Mouse (Mus musculus): Measurements from ENCODE around the gene Abcc9. TPM values are rescaled to one million over a fixed set of nuclear protein-coding genes. Genes with fewer than 3 reads are reported as not detected.

Gene Abcc9
- polyA plus RNA-seq, 1 experiment from 2014 or later = 10.0 TPM

DNA sequence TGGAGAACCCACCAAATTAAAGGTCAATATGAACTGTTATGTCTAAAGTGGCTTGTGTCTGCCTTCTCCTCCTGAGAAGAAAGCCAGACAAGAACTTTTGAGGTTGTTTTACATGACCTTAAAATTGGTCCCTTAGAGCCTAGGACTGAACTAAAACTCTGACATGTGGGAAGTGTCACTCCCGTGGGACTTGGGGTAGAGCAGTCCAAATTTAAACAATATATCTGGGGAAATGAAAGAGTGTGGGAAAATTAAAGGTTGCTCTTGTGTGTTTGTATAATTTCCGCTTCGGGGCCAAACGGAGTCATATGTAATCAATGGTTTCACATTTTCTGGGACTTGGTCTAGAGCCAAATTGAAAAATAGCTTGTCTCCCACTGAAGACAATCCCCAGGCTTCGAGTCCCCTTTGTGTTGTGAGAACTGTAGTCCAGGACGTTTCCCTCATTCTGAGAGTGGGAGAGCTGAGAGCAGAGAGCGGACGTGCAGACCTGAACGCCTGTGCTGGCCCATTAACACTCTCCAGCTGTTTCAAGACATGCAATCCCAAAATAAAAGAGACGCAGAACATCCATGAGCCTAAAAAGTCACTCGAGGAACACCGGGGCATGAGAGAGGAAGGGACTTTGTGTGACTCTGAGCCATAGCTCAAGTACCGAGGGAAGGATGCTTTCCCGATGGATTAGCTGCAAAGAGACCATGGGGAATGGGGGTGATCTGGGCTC, 30.6 kb upstream of the Abcc9 start:
- H3K27ac ChIP-seq = peak overlapping the region; percentile 68
- H3K4me3 ChIP-seq (replicated peaks) = no peak overlapping the region
- no peaks in the 10 kb centered on the region for H3K4me1 ChIP-seq (replicated peaks)
- no peaks in the 10 kb centered on the region for H3K9me3 ChIP-seq
- H3K4me2 ChIP-seq (replicated peaks) = no peak overlapping the region
- H3K27me3 ChIP-seq (replicated peaks) = no peaks in the 10 kb centered on the region
- H3K9ac ChIP-seq = no peak overlapping the region
- WGBS = 50% methylated on average over 14 of the region's 14 CpGs
- peak; percentile 87 for ATAC-seq
- H3K36me3 ChIP-seq = no peaks in the 10 kb centered on the region

DNA sequence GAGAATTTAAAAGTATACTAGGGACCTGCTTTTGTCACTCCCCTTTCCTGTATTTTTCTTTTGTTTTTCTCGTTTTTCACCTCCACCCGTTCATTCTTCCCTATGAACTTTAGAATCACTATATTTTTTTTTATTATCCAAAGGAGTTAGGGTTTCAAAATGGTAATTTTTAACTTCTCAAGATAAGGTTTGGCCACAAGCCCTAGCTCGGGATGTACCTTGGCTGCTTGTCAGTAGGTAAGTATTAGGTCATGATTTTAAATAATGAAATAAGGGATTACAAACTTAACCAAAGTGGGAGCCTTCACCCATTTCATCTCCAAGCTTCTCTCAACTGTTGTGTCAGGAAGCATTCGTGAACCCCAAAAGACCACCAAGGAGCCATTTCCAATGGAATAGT, 23.9 kb upstream of the Abcc9 start:
- H3K4me3 ChIP-seq (replicated peaks) = no peak overlapping the region
- ATAC-seq = no peak
- no peak overlapping the region for H3K27ac ChIP-seq
- H3K4me1 ChIP-seq (replicated peaks) = no peaks in the 10 kb centered on the region
- no peaks in the 10 kb centered on the region for H3K27me3 ChIP-seq (replicated peaks)
- H3K9ac ChIP-seq = no peak overlapping the region
- no peaks in the 10 kb centered on the region for H3K9me3 ChIP-seq
- H3K4me2 ChIP-seq (replicated peaks) = no peak overlapping the region
- 74% methylated on average over 4 of the region's 4 CpGs for WGBS
- H3K36me3 ChIP-seq = no peaks in the 10 kb centered on the region

DNA sequence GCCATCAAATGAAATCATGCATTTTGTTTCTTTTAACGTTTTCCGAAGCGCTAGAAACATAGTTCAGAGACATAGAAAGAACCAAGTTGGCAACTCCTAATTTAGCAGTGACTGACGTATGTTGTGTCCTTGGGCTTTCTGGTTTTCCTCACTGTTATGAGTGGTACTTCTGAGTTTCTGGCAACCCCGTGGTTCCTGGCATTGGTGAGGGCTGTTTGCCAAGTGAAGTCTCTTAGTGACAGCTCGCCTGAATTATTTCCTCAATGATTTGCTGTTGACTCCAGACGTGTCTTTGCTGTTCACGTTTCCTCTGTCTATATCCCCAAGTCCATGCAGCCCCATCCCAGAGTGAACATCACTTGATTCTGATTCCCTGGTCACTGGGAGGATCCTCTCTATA, 19.6 kb upstream of the Abcc9 start:
- Histone ChIP-seq H3K4me3 (replicated peaks) (no peak overlapping the region), H3K9me3 (no peaks in the 10 kb centered on the region), H3K36me3 (no peaks in the 10 kb centered on the region), H3K9ac (no peak overlapping the region), H3K27ac (no peak overlapping the region), H3K4me2 (replicated peaks) (no peak overlapping the region), H3K4me1 (replicated peaks) (no peaks in the 10 kb centered on the region), H3K27me3 (replicated peaks) (no peaks in the 10 kb centered on the region)
- no peak for ATAC-seq
- WGBS = 68% methylated on average over 8 of the region's 8 CpGs

DNA sequence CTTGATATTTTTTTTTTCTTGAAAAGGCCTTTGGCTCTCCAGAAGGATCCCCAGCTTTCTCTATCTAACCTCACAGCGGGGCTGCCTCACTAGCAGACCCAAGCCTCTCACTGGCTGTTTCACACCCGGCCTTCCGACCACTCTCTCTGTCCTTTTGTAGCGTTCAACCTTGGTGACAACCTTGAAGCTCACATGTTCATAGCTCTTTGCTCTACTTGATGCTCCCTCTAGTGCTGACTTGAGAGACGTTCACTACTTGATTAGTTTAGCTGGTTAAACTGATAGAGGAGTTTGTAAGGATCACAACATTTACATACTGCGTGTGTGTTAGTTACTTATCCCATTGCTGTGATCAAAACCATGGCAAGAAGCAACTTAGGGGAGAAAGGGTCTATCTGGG, 18.5 kb upstream of the Abcc9 start:
- Histone ChIP-seq H3K27me3 (replicated peaks) (no peaks in the 10 kb centered on the region), H3K9me3 (no peaks in the 10 kb centered on the region), H3K4me1 (replicated peaks) (0 out of 2 replicates have a peak, but pooled peaks cover 3% of the 10 kb centered on the region), H3K9ac (no peak overlapping the region), H3K36me3 (no peaks in the 10 kb centered on the region), H3K4me3 (replicated peaks) (no peak overlapping the region), H3K27ac (no peak overlapping the region), H3K4me2 (replicated peaks) (no peak overlapping the region)
- no peak for ATAC-seq
- WGBS = 80% methylated on average over 6 of the region's 6 CpGs

DNA sequence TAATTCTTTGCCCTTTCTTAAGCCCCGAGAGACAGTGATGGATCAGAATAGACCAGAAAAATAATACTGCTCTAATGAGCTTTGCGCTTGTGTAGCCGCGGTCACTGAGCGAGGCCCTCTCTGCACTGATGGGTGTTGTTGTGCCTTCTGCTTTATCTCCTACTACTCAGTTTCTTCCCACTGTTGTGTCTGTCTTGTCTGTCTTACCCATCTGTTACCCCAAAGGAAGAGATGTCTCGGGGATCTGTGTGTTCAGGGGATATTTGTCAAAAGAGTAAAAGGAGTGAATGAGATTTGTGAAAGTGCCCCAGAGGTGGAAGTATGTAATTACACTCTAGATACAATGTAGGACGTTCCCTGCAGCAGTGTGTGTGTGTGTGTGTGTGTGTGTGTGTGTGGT, 16.1 kb upstream of the Abcc9 start:
- peak; percentile 64 for ATAC-seq
- H3K9me3 ChIP-seq = no peaks in the 10 kb centered on the region
- no peak overlapping the region for H3K4me2 ChIP-seq (replicated peaks)
- H3K9ac ChIP-seq = no peak overlapping the region
- H3K36me3 ChIP-seq = no peaks in the 10 kb centered on the region
- 38% methylated on average over 7 of the region's 7 CpGs for WGBS
- H3K27ac ChIP-seq = peak overlapping the region; percentile 70
- no peaks in the 10 kb centered on the region for H3K27me3 ChIP-seq (replicated peaks)
- 0 out of 2 replicates have a peak, but pooled peaks cover 3% of the 10 kb centered on the region for H3K4me1 ChIP-seq (replicated peaks)
- H3K4me3 ChIP-seq (replicated peaks) = no peak overlapping the region

DNA sequence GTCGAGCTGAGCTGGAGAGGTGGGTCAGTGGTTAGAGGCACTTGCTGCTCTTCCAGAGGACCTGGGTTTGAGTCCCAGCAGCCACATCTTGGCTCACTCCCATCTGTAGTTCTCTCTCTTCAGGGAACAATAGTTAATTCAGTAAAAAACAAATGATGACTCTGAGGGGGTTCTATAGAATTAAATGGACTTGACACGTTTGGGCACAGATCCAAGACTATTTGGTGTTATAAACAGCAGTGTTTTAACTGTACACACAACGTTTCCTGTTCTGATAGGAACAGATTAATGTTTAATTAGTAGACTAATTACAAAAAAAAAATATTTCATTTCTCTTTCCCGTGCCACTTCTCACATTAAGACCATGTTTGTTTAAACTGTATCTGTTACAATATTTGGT, 15.1 kb upstream of the Abcc9 start:
- no peaks in the 10 kb centered on the region for H3K36me3 ChIP-seq
- H3K4me1 ChIP-seq (replicated peaks) = 0 out of 2 replicates have a peak, but pooled peaks cover 5% of the 10 kb centered on the region
- H3K9ac ChIP-seq = no peak overlapping the region
- H3K27ac ChIP-seq = no peak overlapping the region
- no peak overlapping the region for H3K4me2 ChIP-seq (replicated peaks)
- WGBS = 48% methylated on average over 4 of the region's 4 CpGs
- no peak overlapping the region for H3K4me3 ChIP-seq (replicated peaks)
- H3K27me3 ChIP-seq (replicated peaks) = no peaks in the 10 kb centered on the region
- no peak for ATAC-seq
- no peaks in the 10 kb centered on the region for H3K9me3 ChIP-seq

DNA sequence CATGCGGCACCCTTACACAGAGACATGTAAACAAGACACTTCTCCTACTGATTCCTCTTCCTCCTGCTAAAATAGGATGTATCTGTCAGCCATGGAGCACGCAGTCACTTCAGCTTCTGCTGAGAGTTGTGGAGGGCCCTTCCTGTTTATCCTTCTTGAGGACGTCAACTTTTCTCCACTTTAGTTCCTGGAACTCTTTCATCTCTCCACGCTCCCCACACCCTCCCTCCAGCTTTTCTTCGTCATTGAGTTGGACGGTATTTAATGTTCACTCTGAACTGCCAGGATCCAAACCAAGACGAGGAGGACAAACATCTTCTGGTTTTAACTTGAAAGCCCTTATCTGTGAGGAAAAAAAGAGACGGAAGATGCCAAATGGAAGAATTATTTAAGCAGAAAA, 12.9 kb upstream of the Abcc9 start:
- no peak overlapping the region for H3K9ac ChIP-seq
- H3K9me3 ChIP-seq = no peaks in the 10 kb centered on the region
- H3K36me3 ChIP-seq = no peaks in the 10 kb centered on the region
- 55% methylated on average over 8 of the region's 8 CpGs for WGBS
- H3K27me3 ChIP-seq (replicated peaks) = no peaks in the 10 kb centered on the region
- peaks cover 11% of the 10 kb centered on the region; the same call in 1 of the 2 replicates for H3K4me1 ChIP-seq (replicated peaks)
- H3K4me3 ChIP-seq (replicated peaks) = no peak overlapping the region
- peak; percentile 27; the same call in 1 of the 2 replicates for ATAC-seq
- no peak overlapping the region for H3K4me2 ChIP-seq (replicated peaks)
- H3K27ac ChIP-seq = 0 out of 2 replicates have a peak overlapping the region, but pooled peaks have one; percentile 48

DNA sequence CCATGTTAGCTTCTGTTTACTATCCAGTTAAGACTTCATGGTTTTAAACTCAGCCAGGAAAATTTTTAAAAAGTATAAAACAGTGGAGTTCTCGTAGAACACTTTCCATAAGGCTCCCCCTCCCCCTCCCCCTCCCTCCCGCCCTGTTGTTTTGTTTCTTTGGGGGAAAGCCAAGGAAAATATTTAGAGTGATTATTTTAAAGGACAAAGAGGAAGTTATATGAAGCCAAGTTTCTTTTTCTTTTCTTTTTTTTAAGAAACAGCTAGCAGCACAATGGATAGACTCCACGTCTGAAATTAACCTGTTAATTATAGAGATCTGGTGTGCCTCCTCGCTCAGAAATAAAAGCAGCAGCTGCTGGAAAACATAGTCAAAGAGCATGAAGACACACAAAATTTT, 9.0 kb upstream of the Abcc9 start:
- H3K9me3 ChIP-seq = no peaks in the 10 kb centered on the region
- 43% methylated on average over 4 of the region's 4 CpGs for WGBS
- no peak overlapping the region for H3K9ac ChIP-seq
- H3K4me3 ChIP-seq (replicated peaks) = no peak overlapping the region
- H3K4me1 ChIP-seq (replicated peaks) = peaks cover 11% of the 10 kb centered on the region; the same call in 1 of the 2 replicates
- no peak for ATAC-seq
- no peak overlapping the region for H3K4me2 ChIP-seq (replicated peaks)
- H3K36me3 ChIP-seq = no peaks in the 10 kb centered on the region
- 0 out of 2 replicates have a peak overlapping the region, but pooled peaks have one; percentile 23 for H3K27ac ChIP-seq
- no peaks in the 10 kb centered on the region for H3K27me3 ChIP-seq (replicated peaks)

DNA sequence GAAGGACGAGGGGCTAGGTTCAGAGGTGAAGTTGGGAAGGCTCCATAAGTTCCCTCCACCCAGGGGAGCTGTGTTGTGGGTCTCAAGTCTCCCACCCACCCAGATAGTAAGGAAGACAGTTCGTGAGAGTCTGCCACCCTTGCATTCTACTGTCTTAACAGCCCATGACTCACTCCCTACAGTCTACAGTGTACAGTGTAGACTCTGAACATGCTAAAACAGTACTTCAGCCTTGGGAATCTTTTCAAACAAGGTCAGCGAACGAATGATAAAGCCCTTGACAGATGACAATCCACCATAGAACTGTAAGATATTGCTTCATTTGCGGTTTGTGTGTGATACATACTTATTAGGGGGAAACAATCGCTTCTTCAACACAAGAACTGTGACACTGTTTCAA, 8.6 kb upstream of the Abcc9 start:
- H3K4me2 ChIP-seq (replicated peaks) = no peak overlapping the region
- 68% methylated on average over 6 of the region's 6 CpGs for WGBS
- H3K4me3 ChIP-seq (replicated peaks) = no peak overlapping the region
- no peaks in the 10 kb centered on the region for H3K36me3 ChIP-seq
- ATAC-seq = no peak
- no peaks in the 10 kb centered on the region for H3K27me3 ChIP-seq (replicated peaks)
- no peak overlapping the region for H3K9ac ChIP-seq
- H3K4me1 ChIP-seq (replicated peaks) = peaks cover 9% of the 10 kb centered on the region; the same call in 1 of the 2 replicates
- H3K9me3 ChIP-seq = no peaks in the 10 kb centered on the region
- 0 out of 2 replicates have a peak overlapping the region, but pooled peaks have one; percentile 23 for H3K27ac ChIP-seq

DNA sequence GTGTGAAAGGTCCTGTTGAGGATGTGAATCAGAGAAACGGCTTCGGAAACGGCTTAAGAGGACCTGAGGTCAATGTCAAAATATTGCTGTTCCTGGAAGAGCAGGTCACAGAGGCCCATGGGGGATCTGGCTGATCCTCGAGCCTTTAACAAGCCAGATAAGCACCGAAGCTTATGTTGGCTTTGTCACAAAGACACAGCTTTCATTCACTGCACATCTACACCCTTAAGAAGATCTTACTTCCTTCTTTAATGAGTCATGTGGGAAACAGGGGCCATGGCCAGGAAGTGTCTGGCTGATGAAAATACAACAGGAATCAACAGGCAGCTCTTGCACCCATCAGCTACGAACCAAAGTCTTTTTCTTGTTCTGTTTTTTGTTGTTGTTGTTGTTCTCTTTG, 6.3 kb upstream of the Abcc9 start:
- no peak for ATAC-seq
- Histone ChIP-seq H3K27me3 (replicated peaks) (no peaks in the 10 kb centered on the region), H3K4me1 (replicated peaks) (peaks cover 8% of the 10 kb centered on the region; the same call in 1 of the 2 replicates), H3K27ac (no peak overlapping the region), H3K36me3 (no peaks in the 10 kb centered on the region), H3K4me2 (replicated peaks) (no peak overlapping the region), H3K4me3 (replicated peaks) (no peak overlapping the region), H3K9me3 (no peaks in the 10 kb centered on the region), H3K9ac (no peak overlapping the region)
- WGBS = 78% methylated on average over 6 of the region's 6 CpGs

DNA sequence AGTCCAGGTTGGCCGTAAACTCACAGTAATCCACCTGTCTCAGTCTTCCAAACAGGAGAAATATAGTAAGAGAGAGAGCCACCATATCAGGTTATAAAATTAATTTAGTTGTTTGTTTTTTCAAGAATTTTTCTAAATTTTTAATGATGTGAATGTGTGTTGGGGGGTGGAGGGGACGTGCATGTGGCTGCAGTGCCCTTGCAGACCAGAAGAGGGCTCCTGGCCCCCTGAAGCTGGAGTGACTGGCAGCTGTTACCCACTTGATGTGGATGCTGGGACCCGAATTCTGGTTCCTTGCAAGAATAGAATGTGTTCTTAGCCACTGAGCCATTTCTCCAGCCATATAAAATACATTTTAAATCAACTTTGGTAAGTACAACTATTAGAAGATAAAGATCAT, 4.6 kb upstream of the Abcc9 start:
- no peak for ATAC-seq
- no peaks in the 10 kb centered on the region for H3K27me3 ChIP-seq (replicated peaks)
- peaks cover 8% of the 10 kb centered on the region for H3K4me1 ChIP-seq (replicated peaks)
- H3K4me2 ChIP-seq (replicated peaks) = no peak overlapping the region
- no peaks in the 10 kb centered on the region for H3K36me3 ChIP-seq
- H3K9me3 ChIP-seq = no peaks in the 10 kb centered on the region
- H3K4me3 ChIP-seq (replicated peaks) = no peak overlapping the region
- H3K9ac ChIP-seq = no peak overlapping the region
- no peak overlapping the region for H3K27ac ChIP-seq
- WGBS = 82% methylated on average over 3 of the region's 3 CpGs

DNA sequence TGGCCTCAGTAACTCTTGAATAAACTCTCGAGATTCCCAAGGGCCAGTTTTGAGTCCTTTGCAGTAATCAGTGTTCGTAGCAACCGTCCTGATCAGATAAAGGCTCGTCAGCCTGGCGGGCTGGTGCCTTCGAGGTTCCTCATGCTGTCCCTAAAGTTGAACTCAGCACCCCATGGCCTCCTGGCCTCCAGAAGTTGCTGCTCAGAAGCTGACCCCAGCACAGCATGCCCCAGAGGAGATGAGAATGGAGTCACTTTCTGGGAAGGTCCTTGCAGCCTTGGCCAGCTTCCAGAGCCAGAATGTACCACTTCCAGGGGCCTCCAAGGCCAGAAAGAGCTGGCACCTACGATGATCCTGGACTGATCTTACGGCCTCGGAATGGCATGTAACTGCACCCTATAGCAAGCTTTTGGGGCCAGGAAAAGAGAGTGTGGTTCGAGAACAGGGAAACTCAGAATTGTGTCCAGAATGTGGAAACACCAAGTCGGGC, 1.4 kb upstream of the Abcc9 start:
- Histone ChIP-seq H3K9me3 (no peaks in the 10 kb centered on the region), H3K27me3 (replicated peaks) (no peaks in the 10 kb centered on the region), H3K9ac (no peak overlapping the region), H3K4me3 (replicated peaks) (no peak overlapping the region), H3K4me2 (replicated peaks) (no peak overlapping the region), H3K4me1 (replicated peaks) (peaks cover 6% of the 10 kb centered on the region; the same call in 1 of the 2 replicates), H3K27ac (no peak overlapping the region), H3K36me3 (no peaks in the 10 kb centered on the region)
- no peak for ATAC-seq
- 68% methylated on average over 11 of the region's 11 CpGs for WGBS

DNA sequence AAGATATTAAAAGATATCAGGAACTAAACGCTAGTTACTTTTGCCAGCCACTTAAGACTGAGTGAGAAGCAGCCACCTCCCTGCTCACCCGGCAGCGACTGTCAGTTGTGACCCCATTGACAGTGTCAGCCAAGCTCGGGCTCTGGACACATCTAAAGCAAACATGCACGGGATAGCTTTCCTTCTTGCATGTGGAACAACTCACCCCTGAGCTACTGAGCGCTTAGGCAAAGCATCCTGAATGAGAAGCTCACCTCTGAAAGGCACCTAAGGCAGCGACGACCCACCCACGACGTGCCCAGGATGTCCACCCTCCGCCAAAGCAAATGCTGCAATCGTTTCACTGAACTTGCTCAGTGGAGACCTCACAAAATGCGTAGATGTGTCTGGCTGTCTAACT, 954 bp downstream of the Abcc9 start:
- 56% methylated on average over 13 of the region's 13 CpGs for WGBS
- Histone ChIP-seq H3K36me3 (no peaks in the 10 kb centered on the region), H3K27ac (peak overlapping the region; percentile 23; the same call in 1 of the 2 replicates), H3K4me1 (replicated peaks) (peaks cover 6% of the 10 kb centered on the region; the same call in 1 of the 2 replicates), H3K4me2 (replicated peaks) (peak overlapping the region; percentile 78), H3K27me3 (replicated peaks) (no peaks in the 10 kb centered on the region), H3K9ac (0 out of 2 replicates have a peak overlapping the region, but pooled peaks have one; percentile 14), H3K4me3 (replicated peaks) (peak overlapping the region; percentile 23), H3K9me3 (no peaks in the 10 kb centered on the region)
- ATAC-seq = no peak

Measured in intestine, embryonic 15.5 days (tissue).